Mouse (Mus musculus): ENCODE data around the gene Rngtt. TPM values are rescaled to one million over a fixed set of nuclear protein-coding genes. Genes with fewer than 3 reads are reported as not detected.

Rngtt gene
- polyA plus RNA-seq, 1 experiment from 2014 or later = 16.6 TPM

GRCm38 (mm10) chr4:33524481-33525141 lies 214.5 kb downstream of the Rngtt start:
- Histone ChIP-seq H3K4me2 (no peak overlapping the region), H3K9ac (no peak overlapping the region), H3K9me3 (replicated peaks) (no peaks in the 10 kb centered on the region), H3K27ac (no peak overlapping the region), H3K36me3 (no peaks in the 10 kb centered on the region), H3K4me3 (no peak overlapping the region), H3K4me1 (replicated peaks) (peaks cover 8% of the 10 kb centered on the region; the same call in 1 of the 2 replicates), H3K27me3 (peaks cover 32% of the 10 kb centered on the region)
- 79% methylated on average over 10 of the region's 10 CpGs for WGBS
- ATAC-seq (replicated peaks; ENCODE audit: insufficient number of reproducible peaks, insufficient read depth, low FRiP score, low read depth) = no peak

DNA sequence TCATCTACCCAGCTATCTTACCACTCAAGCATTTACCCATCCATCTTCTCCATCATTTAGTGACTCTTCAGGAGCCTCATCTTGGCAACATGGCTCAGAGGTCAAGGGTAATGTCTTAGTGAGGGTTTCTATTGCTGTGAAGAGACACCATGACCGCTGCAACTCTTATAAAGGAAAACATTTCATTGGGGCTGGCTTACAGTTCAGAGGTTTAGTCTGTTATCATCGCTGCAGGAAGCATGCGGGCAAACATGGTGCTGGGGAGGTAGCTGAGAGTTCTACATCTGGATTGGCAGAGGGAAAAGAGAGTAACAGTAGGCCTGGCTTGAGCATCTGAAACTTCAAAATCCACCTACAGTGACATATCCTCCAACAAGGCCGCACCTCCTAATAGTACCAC lies 215.2 kb downstream of the Rngtt start:
- no peak overlapping the region for H3K4me2 ChIP-seq
- no peak overlapping the region for H3K4me3 ChIP-seq
- no peaks in the 10 kb centered on the region for H3K9me3 ChIP-seq (replicated peaks)
- no peak overlapping the region for H3K9ac ChIP-seq
- WGBS = 95% methylated on average over 4 of the region's 4 CpGs
- H3K36me3 ChIP-seq = no peaks in the 10 kb centered on the region
- H3K27ac ChIP-seq = no peak overlapping the region
- ATAC-seq (replicated peaks; ENCODE audit: insufficient number of reproducible peaks, insufficient read depth, low FRiP score, low read depth) = no peak
- peaks cover 8% of the 10 kb centered on the region; the same call in 1 of the 2 replicates for H3K4me1 ChIP-seq (replicated peaks)
- H3K27me3 ChIP-seq = peaks cover 26% of the 10 kb centered on the region

- WGBS = 44% methylated on average over 7 of the region's 7 CpGs
These were observed 216.0 kb downstream of the Rngtt start for GRCm38 (mm10) chr4:33526092-33526491.

GRCm38 (mm10) chr4:33526675-33527074 lies 216.6 kb downstream of the Rngtt start:
- peaks cover 21% of the 10 kb centered on the region for H3K27me3 ChIP-seq
- WGBS = 28% methylated on average over 9 of the region's 9 CpGs
- no peak overlapping the region for H3K4me3 ChIP-seq

More at GRCm38 (mm10) chr4:33526092-33526491, 216.0 kb downstream of the Rngtt start:
- Histone ChIP-seq H3K27ac (no peak overlapping the region), H3K27me3 (peaks cover 21% of the 10 kb centered on the region), H3K4me3 (no peak overlapping the region), H3K9ac (no peak overlapping the region), H3K4me1 (replicated peaks) (peaks cover 8% of the 10 kb centered on the region; the same call in 1 of the 2 replicates), H3K9me3 (replicated peaks) (no peaks in the 10 kb centered on the region), H3K4me2 (no peak overlapping the region), H3K36me3 (no peaks in the 10 kb centered on the region)
- ATAC-seq (replicated peaks; ENCODE audit: insufficient number of reproducible peaks, insufficient read depth, low FRiP score, low read depth) = no peak

GRCm38 (mm10) chr4:33532596-33532995 lies 222.5 kb downstream of the Rngtt start:
- H3K4me2 ChIP-seq = no peak overlapping the region
- no peak overlapping the region for H3K27ac ChIP-seq
- no peak overlapping the region for H3K4me3 ChIP-seq
- ATAC-seq (replicated peaks; ENCODE audit: insufficient number of reproducible peaks, insufficient read depth, low FRiP score, low read depth) = no peak
- no peak overlapping the region for H3K9ac ChIP-seq
- H3K27me3 ChIP-seq = no peaks in the 10 kb centered on the region
- 75% methylated on average over 8 of the region's 8 CpGs for WGBS
- H3K9me3 ChIP-seq (replicated peaks) = no peaks in the 10 kb centered on the region
- H3K4me1 ChIP-seq (replicated peaks) = no peaks in the 10 kb centered on the region
- no peaks in the 10 kb centered on the region for H3K36me3 ChIP-seq

More at GRCm38 (mm10) chr4:33526675-33527074, 216.6 kb downstream of the Rngtt start:
- Histone ChIP-seq H3K36me3 (no peaks in the 10 kb centered on the region), H3K9ac (no peak overlapping the region), H3K27ac (no peak overlapping the region), H3K9me3 (replicated peaks) (no peaks in the 10 kb centered on the region), H3K4me2 (no peak overlapping the region), H3K4me1 (replicated peaks) (peaks cover 8% of the 10 kb centered on the region; the same call in 1 of the 2 replicates)
- no peak for ATAC-seq (replicated peaks; ENCODE audit: insufficient number of reproducible peaks, insufficient read depth, low FRiP score, low read depth)

- ATAC-seq (replicated peaks; ENCODE audit: insufficient number of reproducible peaks, insufficient read depth, low FRiP score, low read depth) = no peak
- Histone ChIP-seq H3K4me3 (no peak overlapping the region), H3K36me3 (no peaks in the 10 kb centered on the region), H3K4me1 (replicated peaks) (no peaks in the 10 kb centered on the region), H3K27ac (no peak overlapping the region), H3K9me3 (replicated peaks) (no peaks in the 10 kb centered on the region), H3K4me2 (no peak overlapping the region), H3K27me3 (peaks cover 7% of the 10 kb centered on the region; the same call in 1 of the 2 replicates), H3K9ac (no peak overlapping the region)
- WGBS = 73% methylated on average over 13 of the region's 13 CpGs
These were observed 234.9 kb downstream of the Rngtt start for GRCm38 (mm10) chr4:33544755-33545576.

- Histone ChIP-seq H3K27ac (no peak overlapping the region), H3K4me2 (no peak overlapping the region), H3K4me3 (no peak overlapping the region), H3K36me3 (no peaks in the 10 kb centered on the region), H3K9me3 (replicated peaks) (no peaks in the 10 kb centered on the region), H3K4me1 (replicated peaks) (no peaks in the 10 kb centered on the region), H3K27me3 (peaks cover 7% of the 10 kb centered on the region; the same call in 1 of the 2 replicates), H3K9ac (no peak overlapping the region)
- ATAC-seq (replicated peaks; ENCODE audit: insufficient number of reproducible peaks, insufficient read depth, low FRiP score, low read depth) = no peak
- WGBS = 68% methylated on average over 6 of the region's 6 CpGs
These were observed 235.4 kb downstream of the Rngtt start for GRCm38 (mm10) chr4:33545577-33545879.

DNA sequence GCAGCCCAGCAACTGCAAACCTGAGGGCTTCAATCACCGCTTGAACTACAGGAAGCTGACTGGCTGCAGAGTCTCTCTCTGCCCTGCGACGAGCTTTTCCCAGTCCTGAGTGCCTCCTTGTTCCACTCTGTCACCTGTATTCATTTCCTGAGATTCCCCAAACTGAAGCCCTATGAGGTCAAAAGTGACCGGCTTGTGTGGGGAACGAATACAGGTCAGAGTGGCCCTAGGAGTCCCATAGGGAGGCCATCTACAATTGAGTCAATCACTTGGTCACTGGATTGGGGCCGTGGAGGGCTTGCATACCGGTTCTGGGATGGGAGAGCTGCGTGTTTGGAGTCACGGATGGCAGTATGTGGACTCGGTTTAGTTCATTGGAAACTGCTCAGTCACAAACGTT lies 236.2 kb downstream of the Rngtt start:
- Histone ChIP-seq H3K27ac (no peak overlapping the region), H3K4me3 (no peak overlapping the region), H3K9ac (no peak overlapping the region), H3K36me3 (no peaks in the 10 kb centered on the region), H3K27me3 (peaks cover 10% of the 10 kb centered on the region; the same call in 1 of the 2 replicates), H3K9me3 (replicated peaks) (no peaks in the 10 kb centered on the region), H3K4me2 (no peak overlapping the region), H3K4me1 (replicated peaks) (no peaks in the 10 kb centered on the region)
- 81% methylated on average over 11 of the region's 11 CpGs for WGBS
- no peak for ATAC-seq (replicated peaks; ENCODE audit: insufficient number of reproducible peaks, insufficient read depth, low FRiP score, low read depth)

GRCm38 (mm10) chr4:33547315-33547929 lies 237.3 kb downstream of the Rngtt start:
- Histone ChIP-seq H3K36me3 (no peaks in the 10 kb centered on the region), H3K27me3 (peaks cover 11% of the 10 kb centered on the region; the same call in 1 of the 2 replicates), H3K9ac (no peak overlapping the region), H3K27ac (no peak overlapping the region), H3K4me2 (no peak overlapping the region), H3K4me3 (no peak overlapping the region), H3K4me1 (replicated peaks) (no peaks in the 10 kb centered on the region), H3K9me3 (replicated peaks) (no peaks in the 10 kb centered on the region)
- WGBS = 73% methylated on average over 8 of the region's 8 CpGs
- ATAC-seq (replicated peaks; ENCODE audit: insufficient number of reproducible peaks, insufficient read depth, low FRiP score, low read depth) = no peak

DNA sequence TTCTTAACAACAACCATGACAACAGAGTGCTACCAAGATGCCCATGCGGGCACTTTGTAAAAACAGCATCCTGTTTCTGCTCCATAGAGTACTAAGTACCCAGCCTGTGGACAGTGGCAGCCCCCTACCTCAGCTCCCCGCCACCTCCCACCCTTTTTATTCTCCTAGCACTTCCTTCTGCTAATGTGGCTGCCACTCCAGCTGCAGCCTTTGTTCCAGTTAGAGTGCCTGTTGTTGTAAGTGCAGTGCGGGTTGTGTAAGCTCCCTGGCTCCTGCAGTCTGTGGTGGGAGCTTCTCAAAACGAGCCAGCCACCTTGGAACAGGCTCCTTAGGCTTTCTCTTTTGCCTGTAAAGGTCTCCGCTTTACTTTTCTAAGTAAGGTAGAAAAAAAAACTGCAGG lies 239.5 kb downstream of the Rngtt start:
- 58% methylated on average over 5 of the region's 5 CpGs for WGBS
- peaks cover 22% of the 10 kb centered on the region for H3K27me3 ChIP-seq
- H3K9ac ChIP-seq = no peak overlapping the region
- no peak overlapping the region for H3K27ac ChIP-seq
- H3K9me3 ChIP-seq (replicated peaks) = no peaks in the 10 kb centered on the region
- no peaks in the 10 kb centered on the region for H3K36me3 ChIP-seq
- no peak overlapping the region for H3K4me3 ChIP-seq
- ATAC-seq (replicated peaks; ENCODE audit: insufficient number of reproducible peaks, insufficient read depth, low FRiP score, low read depth) = no peak
- no peak overlapping the region for H3K4me2 ChIP-seq
- no peaks in the 10 kb centered on the region for H3K4me1 ChIP-seq (replicated peaks)

All from heart, embryonic 15.5 days (tissue).